Mouse (Mus musculus) heart, postnatal 25 days (tissue): Measurements from ENCODE around the gene Glo1. TPM values are rescaled to one million over a fixed set of nuclear protein-coding genes. Genes with fewer than 3 reads are reported as not detected.

ENCODE experiments used
- DNase-seq: peaks from one replicate; pipeline ENCODE4 v3.0.0; 2022; ENCODE audit warnings: low spot score
- intact Hi-C: fragments of 180-260 bp; cut with DNase I; formaldehyde crosslinking; loops from one replicate; pipeline ENCODE4 v1.15.1; 2025
- total RNA-seq, 2 experiments: library from RNA; stranded (reverse); gene quantifications; 2 replicates each; pipeline ENCODE4 v1.2.3; 2021

The Glo1 gene
- total RNA-seq, 2 experiments from 2014 or later: 141 to 164 TPM

GRCm38 (mm10) chr17:30616203-30616602, 10.5 kb downstream of the Glo1 start:
- intact Hi-C loops: no loop called here
- no peak for DNase-seq

- intact Hi-C loops: no loop called here
- no peak for DNase-seq
Observed at GRCm38 (mm10) chr17:30613350-30613749, 13.3 kb downstream of the Glo1 start.

- intact Hi-C loops: no loop called here
- DNase-seq: peak; percentile 100
Observed at GRCm38 (mm10) chr17:30612075-30612859, 14.4 kb downstream of the Glo1 start.

DNA sequence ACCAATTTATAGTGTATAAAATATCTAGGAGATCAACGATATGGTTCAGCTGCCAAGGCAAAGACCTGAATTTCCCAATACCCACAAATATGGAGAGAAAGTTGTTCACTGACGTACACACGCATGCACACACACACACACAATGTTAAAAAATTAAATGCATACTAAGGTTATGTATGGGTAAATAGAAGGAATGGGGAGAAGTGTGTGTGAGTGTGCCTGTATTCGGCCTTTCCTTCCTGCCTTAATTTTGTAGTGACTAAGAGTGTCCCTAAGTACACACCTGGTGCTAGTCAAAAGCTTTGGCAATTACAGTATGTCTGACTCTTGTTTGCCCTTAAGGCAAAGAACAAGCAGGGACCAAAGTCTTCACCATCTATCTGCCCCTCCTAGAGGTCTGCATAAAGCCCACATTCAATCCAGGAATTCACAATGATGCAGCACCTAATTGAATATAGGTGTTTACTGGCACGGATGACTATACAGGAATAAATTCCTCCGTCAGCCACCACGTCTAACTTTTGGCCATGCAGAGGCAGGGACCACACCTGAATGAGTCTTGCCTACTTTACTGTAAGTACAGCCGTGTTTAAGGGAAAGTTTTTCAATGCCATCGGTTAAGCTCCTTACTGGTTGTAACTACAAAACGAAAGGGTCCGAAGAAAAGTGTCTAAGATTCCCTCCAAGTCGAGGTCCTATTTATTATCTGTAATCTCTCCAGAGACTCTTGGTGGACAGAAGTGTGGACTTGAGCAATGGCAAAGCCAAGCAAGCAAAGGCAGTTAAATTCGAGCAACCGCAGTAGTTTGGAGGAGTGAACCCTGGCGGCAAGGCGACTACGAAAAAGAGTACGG, 15.2 kb downstream of the Glo1 start:
- DNase-seq: no peak
- intact Hi-C loops: loop anchor here (2.0 kb wide), 1 partner anchor 35 kb away; the partner anchor contains the start of gene Btbd9

DNA sequence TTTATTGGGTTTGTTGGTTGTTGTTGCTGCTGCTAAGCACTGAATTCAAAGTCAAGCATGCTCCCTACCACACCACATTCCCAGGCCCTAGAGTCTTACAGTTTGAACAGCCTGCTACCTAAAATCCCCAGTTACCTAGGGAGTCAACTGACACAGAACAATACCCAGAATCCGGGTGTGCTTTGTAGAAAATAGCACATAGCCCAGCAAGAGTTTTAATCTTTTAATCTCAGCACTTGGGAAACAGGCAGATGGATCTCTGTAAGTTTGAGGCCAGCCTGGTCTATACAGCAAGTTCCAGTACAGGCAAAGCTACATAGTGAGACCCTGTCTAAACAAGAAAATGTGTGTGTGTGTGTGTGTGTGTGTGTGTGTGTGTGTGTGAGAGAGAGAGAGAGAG, 15.9 kb downstream of the Glo1 start:
- DNase-seq: no peak
- intact Hi-C loops: loop anchor here (2.0 kb wide), 1 partner anchor 34 kb away; the partner anchor contains the start of gene Btbd9

GRCm38 (mm10) chr17:30609980-30610307, 16.7 kb downstream of the Glo1 start:
- intact Hi-C loops: loop anchor here (2.0 kb wide), 1 partner anchor 33 kb away; the partner anchor contains the start of gene Btbd9
- DNase-seq: no peak

DNA sequence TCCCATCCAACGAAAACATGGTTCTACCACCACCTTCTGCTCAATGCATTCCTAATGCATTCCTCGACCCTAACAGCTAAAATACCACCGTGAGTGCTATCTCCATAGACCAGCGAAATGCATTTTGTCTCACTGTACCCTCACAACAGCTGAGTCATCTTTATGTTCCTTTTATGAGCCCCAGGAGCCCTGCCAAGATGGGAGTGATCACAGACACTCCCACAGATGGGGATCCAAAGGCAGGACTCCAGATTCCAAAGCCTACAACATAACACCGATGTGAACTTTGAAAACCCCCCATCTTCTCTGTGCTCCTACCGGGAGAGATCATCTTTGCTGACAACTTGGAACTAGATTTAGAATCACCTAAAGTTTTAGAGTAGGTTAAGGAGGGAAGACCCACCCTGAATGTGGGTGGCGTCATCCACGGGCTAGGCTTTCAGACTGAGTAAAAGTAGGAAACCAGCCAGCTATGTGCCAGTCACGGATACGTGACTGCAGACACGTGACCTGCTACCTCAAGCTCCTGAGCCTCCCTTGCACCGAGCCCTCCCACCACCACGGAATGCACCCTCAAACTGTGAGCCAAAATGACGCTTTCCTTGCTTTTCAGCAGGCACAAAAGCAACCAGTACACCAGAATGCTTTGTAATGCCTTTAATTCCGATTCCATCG, 17.2 kb downstream of the Glo1 start:
- intact Hi-C loops: no loop called here
- DNase-seq: no peak

- intact Hi-C loops: no loop called here
- DNase-seq: no peak
Observed at GRCm38 (mm10) chr17:30607909-30608495, 18.7 kb downstream of the Glo1 start.

GRCm38 (mm10) chr17:30607330-30607729, 19.3 kb downstream of the Glo1 start:
- intact Hi-C loops: no loop called here
- no peak for DNase-seq

GRCm38 (mm10) chr17:30606634-30607081, 20.0 kb downstream of the Glo1 start:
- no peak for DNase-seq
- intact Hi-C loops: no loop called here

GRCm38 (mm10) chr17:30606206-30606605, 20.5 kb downstream of the Glo1 start:
- DNase-seq: no peak
- intact Hi-C loops: no loop called here

GRCm38 (mm10) chr17:30605001-30605400, 21.7 kb downstream of the Glo1 start:
- intact Hi-C loops: no loop called here
- no peak for DNase-seq

- DNase-seq: no peak
- intact Hi-C loops: no loop called here
Observed at GRCm38 (mm10) chr17:30604296-30604695, 22.4 kb downstream of the Glo1 start.

- intact Hi-C loops: no loop called here
- DNase-seq: no peak
Observed at GRCm38 (mm10) chr17:30602175-30602574, 24.5 kb downstream of the Glo1 start.

DNA sequence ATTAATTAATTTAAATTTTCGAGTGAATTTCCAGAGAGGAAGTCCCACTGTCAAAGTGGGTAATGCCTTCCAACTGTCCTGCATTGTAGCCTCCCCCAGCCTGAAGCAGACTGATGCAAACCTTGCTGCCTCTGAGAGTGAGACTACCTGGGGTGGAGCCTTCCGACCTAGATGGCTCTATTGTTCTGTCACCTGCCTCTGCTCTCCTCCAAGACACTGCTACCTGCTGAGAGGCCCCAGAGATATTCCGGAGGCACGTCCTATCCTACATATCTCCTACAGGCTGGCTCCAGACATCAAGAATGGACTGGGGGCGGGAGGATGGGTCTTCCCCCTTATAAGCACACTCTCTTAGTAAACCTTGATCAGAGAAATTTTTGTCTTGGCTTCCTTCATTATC, 28.4 kb downstream of the Glo1 start:
- intact Hi-C loops: no loop called here
- no peak for DNase-seq

DNA sequence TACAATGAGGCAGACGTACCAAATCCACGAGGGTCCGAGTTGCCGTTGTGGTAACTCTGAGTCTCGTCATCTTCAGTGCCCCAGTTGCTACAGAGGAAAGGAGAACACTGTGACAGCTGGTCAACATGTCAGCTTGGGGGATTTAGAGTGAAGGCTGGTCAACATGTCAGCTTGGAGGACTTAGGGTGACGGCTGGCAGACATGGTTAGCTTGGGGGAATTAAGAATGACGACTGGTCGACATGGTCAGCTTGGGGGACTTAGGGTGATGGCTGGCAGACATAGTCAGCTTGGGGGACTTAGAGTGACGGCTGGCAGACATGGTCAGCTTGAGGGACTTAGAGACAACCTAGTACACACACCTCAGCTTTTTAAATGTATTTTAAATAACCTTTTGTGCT, 28.9 kb downstream of the Glo1 start:
- DNase-seq: no peak
- intact Hi-C loops: no loop called here

DNA sequence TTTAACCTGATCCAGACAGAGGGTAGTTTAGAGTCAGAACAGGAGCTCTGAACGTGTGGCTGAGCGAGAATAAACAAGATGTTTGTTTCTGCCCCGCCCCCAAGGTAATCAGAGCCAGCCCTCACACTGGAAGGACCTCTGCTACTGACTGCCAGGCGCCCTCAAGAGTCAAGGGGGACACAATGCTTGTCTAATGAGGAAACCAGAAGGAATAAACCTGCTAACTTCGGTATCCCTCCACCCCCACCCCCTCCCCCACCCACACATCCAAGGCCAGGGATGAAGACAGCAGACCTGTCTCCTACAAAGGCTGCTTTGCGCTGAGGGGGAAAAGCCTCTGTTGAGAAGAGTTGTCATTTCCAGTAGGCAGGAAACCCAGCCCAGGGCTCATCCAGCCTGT, 31.8 kb downstream of the Glo1 start:
- intact Hi-C loops: no loop called here
- no peak for DNase-seq

DNA sequence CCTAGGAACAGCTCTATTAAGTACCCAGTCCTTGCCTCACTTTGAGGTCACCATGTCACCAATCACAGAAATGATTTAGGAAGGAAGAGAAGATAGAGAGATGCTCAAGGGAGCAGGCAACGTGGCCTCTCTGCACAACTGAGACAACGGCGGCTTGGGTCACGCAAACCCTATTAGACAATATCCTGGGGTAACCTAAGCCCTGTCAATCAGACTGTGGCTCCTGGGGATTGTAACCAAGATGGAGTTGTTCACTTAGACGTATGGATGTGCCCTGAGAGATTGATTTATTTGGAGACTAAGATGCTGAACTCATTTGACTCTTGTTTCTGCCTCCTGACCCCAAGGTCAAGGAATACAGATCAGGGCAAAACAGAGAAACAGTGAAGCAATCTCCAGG, 32.3 kb downstream of the Glo1 start:
- intact Hi-C loops: no loop called here
- DNase-seq: no peak

DNA sequence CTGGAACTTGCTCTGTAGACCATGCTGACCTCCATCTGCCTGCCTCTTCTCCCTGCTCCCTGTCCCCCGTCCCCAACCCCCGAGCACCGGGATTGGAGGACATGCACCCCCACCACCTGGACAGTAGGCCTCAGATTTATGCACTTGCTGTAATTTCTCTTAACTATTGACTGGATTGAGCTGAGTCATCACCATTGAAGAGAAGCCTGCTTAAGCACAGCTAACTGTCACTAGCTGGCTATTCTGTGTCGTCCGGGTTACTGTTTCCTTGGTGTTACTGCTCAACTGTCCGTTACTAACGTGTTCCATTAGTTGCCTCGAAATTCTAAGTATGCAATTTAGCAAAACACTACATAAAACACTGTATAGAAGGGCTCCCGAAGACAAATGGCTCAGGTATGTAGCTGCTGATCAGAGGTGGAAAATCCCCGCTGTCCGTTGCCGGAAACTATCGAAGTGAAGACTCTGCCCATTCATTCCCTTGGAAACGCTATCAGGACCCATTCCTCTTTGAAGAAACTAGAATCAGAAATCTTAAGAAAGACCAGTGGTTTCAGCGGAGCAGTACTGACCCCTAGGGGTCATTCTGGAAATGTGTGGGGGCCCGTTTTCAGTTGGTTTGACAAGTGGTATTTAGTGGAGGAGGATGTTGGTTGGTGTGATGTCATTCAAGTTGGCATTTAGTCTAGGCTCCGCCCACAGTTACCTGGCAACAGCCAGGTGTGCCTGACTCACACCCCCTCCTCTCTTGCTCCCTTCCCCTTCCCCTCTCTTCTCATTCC, 36.1 kb downstream of the Glo1 start:
- intact Hi-C loops: loop anchor here (2.0 kb wide), 1 partner anchor 32 kb away; no protein-coding TSS in a partner anchor
- DNase-seq: no peak
